Mouse (Mus musculus): ENCODE measurements at regions not wholly inside any gene's neighbourhood (a gene's known extent, or its start where the extent isn't known, plus 50 kb on each side); places are given as distances from the start of the nearest gene placed in this dataset.

- TF ChIP-seq POLR2A (IDR thresholded peaks at IDR 0.05; ENCODE audit: insufficient read depth, low read depth, low read length) (no peak), CTCF (IDR thresholded peaks at IDR 0.05; ENCODE audit: insufficient read depth, low read depth, low read length) (no peak)
- H3K4me3 ChIP-seq (ENCODE audit: insufficient read depth, low read depth, low read length): no peak overlapping the region
- no peak overlapping the region for H3K27ac ChIP-seq (ENCODE audit: insufficient read depth, low read depth, low read length)
- WGBS: 92% methylated on average over 3 of the region's 3 CpGs
- H3K4me1 ChIP-seq (ENCODE audit: control insufficient read depth, insufficient read depth, low read length): no peaks in the 10 kb centered on the region
Measured at GRCm38 (mm10) chr13:47917370-47917769, 343.7 kb upstream of the Id4 start.

DNA sequence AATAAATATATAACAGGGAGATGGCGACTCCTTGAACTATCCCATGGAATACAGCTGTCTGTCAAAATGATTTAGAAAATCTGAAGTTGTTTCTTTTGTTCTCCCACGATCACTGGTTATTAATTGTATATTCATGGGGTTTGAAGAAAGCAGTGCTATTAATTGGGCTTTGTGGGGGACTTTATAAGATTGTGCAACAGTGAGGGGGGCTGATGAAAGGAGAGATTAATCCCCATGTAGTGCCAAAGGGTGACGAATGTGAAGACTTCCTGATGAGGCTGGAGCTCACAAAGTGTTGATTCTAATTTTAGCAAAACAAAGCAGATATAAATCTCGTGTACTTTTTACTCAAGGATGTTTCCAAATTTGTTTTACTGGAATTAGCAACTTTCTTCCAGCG lies 340.0 kb upstream of the Id4 start:
- TF ChIP-seq CTCF (IDR thresholded peaks at IDR 0.05; ENCODE audit: insufficient read depth, low read depth, low read length): no peak
- TF ChIP-seq POLR2A (IDR thresholded peaks at IDR 0.05; ENCODE audit: insufficient read depth, low read depth, low read length): no peak
- H3K4me3 ChIP-seq (ENCODE audit: insufficient read depth, low read depth, low read length): no peak overlapping the region
- no peak overlapping the region for H3K27ac ChIP-seq (ENCODE audit: insufficient read depth, low read depth, low read length)
- H3K4me1 ChIP-seq (ENCODE audit: control insufficient read depth, insufficient read depth, low read length): no peaks in the 10 kb centered on the region
- WGBS: 49% methylated on average over 5 of the region's 5 CpGs

GRCm38 (mm10) chr13:47940696-47941095 lies 320.3 kb upstream of the Id4 start:
- 97% methylated on average over 2 of the region's 2 CpGs for WGBS
- no peak overlapping the region for H3K4me3 ChIP-seq (ENCODE audit: insufficient read depth, low read depth, low read length)
- H3K27ac ChIP-seq (ENCODE audit: insufficient read depth, low read depth, low read length): no peak overlapping the region
- TF ChIP-seq POLR2A (IDR thresholded peaks at IDR 0.05; ENCODE audit: insufficient read depth, low read depth, low read length) (no peak), CTCF (IDR thresholded peaks at IDR 0.05; ENCODE audit: insufficient read depth, low read depth, low read length) (no peak)
- H3K4me1 ChIP-seq (ENCODE audit: control insufficient read depth, insufficient read depth, low read length): no peaks in the 10 kb centered on the region

- H3K27ac ChIP-seq (ENCODE audit: insufficient read depth, low read depth, low read length): no peak overlapping the region
- no peak overlapping the region for H3K4me3 ChIP-seq (ENCODE audit: insufficient read depth, low read depth, low read length)
- TF ChIP-seq CTCF (IDR thresholded peaks at IDR 0.05; ENCODE audit: insufficient read depth, low read depth, low read length): no peak
- TF ChIP-seq POLR2A (IDR thresholded peaks at IDR 0.05; ENCODE audit: insufficient read depth, low read depth, low read length): no peak
Measured at GRCm38 (mm10) chr13:47942368-47942787, 318.6 kb upstream of the Id4 start.

DNA sequence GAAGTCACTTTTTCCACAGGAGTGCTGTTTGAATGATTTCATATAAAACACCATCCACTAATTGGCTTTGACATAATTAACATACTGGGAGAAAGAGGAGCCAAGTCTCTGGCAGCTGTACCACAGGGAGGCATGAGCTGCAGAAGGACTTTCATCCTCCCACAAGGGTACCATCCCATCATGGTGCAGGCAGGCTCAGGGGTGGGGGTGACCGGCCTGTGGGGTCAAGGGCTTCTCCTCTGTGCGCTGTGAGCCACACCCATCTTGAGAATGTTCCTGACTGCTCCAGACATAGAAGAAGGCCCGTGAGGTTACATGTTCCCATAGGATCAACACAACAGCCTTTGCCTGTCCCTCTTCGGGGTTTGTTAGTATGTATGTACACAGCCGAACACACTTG lies 317.4 kb upstream of the Id4 start:
- Histone ChIP-seq H3K4me3 (ENCODE audit: insufficient read depth, low read depth, low read length) (no peak overlapping the region), H3K27ac (ENCODE audit: insufficient read depth, low read depth, low read length) (no peak overlapping the region), H3K4me1 (ENCODE audit: control insufficient read depth, insufficient read depth, low read length) (no peaks in the 10 kb centered on the region)
- no peak for TF ChIP-seq POLR2A (IDR thresholded peaks at IDR 0.05; ENCODE audit: insufficient read depth, low read depth, low read length)
- TF ChIP-seq CTCF (IDR thresholded peaks at IDR 0.05; ENCODE audit: insufficient read depth, low read depth, low read length): no peak
- 84% methylated on average over 5 of the region's 5 CpGs for WGBS

More at GRCm38 (mm10) chr13:47942368-47942787, 318.6 kb upstream of the Id4 start:
- H3K4me1 ChIP-seq (ENCODE audit: control insufficient read depth, insufficient read depth, low read length): no peaks in the 10 kb centered on the region
- 9% methylated on average over 8 of the region's 8 CpGs for WGBS

DNA sequence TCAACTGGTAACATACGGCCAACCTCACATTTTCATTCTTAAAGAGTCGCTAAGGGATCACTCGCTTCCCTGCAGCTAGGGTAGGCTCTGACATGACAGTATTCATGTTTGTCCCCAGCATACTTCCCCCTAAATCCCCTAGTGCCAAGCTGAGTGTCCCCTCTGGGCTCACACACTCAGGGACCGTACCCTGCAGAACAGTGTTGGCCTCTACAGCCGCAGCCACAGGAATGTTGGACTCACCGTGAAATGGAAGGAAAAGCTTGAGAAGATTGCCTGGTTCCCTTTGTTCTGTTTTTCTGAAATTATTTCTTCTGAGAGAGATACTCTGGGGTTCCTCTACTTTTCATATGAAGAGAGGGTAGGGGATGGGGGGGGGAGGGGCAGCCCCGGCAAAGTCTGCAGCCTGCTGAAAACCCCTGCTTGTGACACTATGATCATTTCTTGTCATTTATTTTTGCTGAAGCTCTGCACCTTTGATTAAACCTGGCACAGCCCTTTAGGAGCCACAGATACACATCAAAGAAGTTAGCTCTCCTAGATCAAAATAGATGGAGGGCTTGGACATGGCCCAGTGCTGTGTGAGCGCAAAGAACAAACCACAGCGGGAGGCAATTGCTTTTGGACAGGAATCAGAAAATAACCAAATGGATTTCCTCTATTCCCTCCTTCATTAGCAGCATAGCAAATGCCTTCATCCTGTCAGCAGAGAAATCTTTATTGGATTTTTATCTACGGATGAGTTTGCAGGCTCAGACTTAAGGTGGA lies 312.7 kb upstream of the Id4 start:
- WGBS: 68% methylated on average over 10 of the region's 10 CpGs
- H3K4me1 ChIP-seq (ENCODE audit: control insufficient read depth, insufficient read depth, low read length): no peaks in the 10 kb centered on the region
- TF ChIP-seq CTCF (IDR thresholded peaks at IDR 0.05; ENCODE audit: insufficient read depth, low read depth, low read length): no peak
- no peak for TF ChIP-seq POLR2A (IDR thresholded peaks at IDR 0.05; ENCODE audit: insufficient read depth, low read depth, low read length)
- H3K27ac ChIP-seq (ENCODE audit: insufficient read depth, low read depth, low read length): no peak overlapping the region
- no peak overlapping the region for H3K4me3 ChIP-seq (ENCODE audit: insufficient read depth, low read depth, low read length)

- no peaks in the 10 kb centered on the region for H3K4me1 ChIP-seq (ENCODE audit: control insufficient read depth, insufficient read depth, low read length)
- WGBS: 54% methylated on average over 2 of the region's 2 CpGs
- no peak overlapping the region for H3K4me3 ChIP-seq (ENCODE audit: insufficient read depth, low read depth, low read length)
- no peak overlapping the region for H3K27ac ChIP-seq (ENCODE audit: insufficient read depth, low read depth, low read length)
- TF ChIP-seq CTCF (IDR thresholded peaks at IDR 0.05; ENCODE audit: insufficient read depth, low read depth, low read length): no peak
- TF ChIP-seq POLR2A (IDR thresholded peaks at IDR 0.05; ENCODE audit: insufficient read depth, low read depth, low read length): no peak
Measured at GRCm38 (mm10) chr13:47950456-47950855, 310.6 kb upstream of the Id4 start.

GRCm38 (mm10) chr13:47951043-47951442 lies 310.0 kb upstream of the Id4 start:
- WGBS: 82% methylated on average over 10 of the region's 10 CpGs
- Histone ChIP-seq H3K4me1 (ENCODE audit: control insufficient read depth, insufficient read depth, low read length) (no peaks in the 10 kb centered on the region), H3K4me3 (ENCODE audit: insufficient read depth, low read depth, low read length) (no peak overlapping the region), H3K27ac (ENCODE audit: insufficient read depth, low read depth, low read length) (no peak overlapping the region)
- TF ChIP-seq CTCF (IDR thresholded peaks at IDR 0.05; ENCODE audit: insufficient read depth, low read depth, low read length) (no peak), POLR2A (IDR thresholded peaks at IDR 0.05; ENCODE audit: insufficient read depth, low read depth, low read length) (no peak)

GRCm38 (mm10) chr13:47952946-47953345 lies 308.1 kb upstream of the Id4 start:
- H3K4me3 ChIP-seq (ENCODE audit: insufficient read depth, low read depth, low read length): no peak overlapping the region
- no peaks in the 10 kb centered on the region for H3K4me1 ChIP-seq (ENCODE audit: control insufficient read depth, insufficient read depth, low read length)
- no peak for TF ChIP-seq CTCF (IDR thresholded peaks at IDR 0.05; ENCODE audit: insufficient read depth, low read depth, low read length)
- no peak for TF ChIP-seq POLR2A (IDR thresholded peaks at IDR 0.05; ENCODE audit: insufficient read depth, low read depth, low read length)
- no peak overlapping the region for H3K27ac ChIP-seq (ENCODE audit: insufficient read depth, low read depth, low read length)
- WGBS: 82% methylated on average over 3 of the region's 3 CpGs

Data from olfactory bulb, adult 2 months (tissue).